Mouse (Mus musculus) thymus, adult 2 months (tissue): Measurements from ENCODE around the gene Grhl3. TPM values are rescaled to one million over a fixed set of nuclear protein-coding genes. Genes with fewer than 3 reads are reported as not detected.

Source experiments
- DNase-seq: peaks from one replicate; pipeline ENCODE4 v3.0.0; 2021
- H3K27ac ChIP-seq: fragments of 200-500 bp; 2 replicates; pipeline ENCODE4 v1.5.1; 2012; ENCODE audit warnings: low read length, control low read depth; ENCODE audit not compliant: control insufficient read depth, insufficient read depth
- H3K27me3 ChIP-seq: fragments of 200-500 bp; 2 replicates; pipeline ENCODE4 v1.6.1; 2012; ENCODE audit warnings: mild to moderate bottlenecking, low read length, moderate library complexity, mixed read lengths; ENCODE audit not compliant: control insufficient read depth, insufficient read depth
- H3K36me3 ChIP-seq: fragments of 200-500 bp; 2 replicates; pipeline ENCODE4 v1.6.1; 2012; ENCODE audit warnings: mild to moderate bottlenecking, low read length, moderate library complexity; ENCODE audit not compliant: control insufficient read depth, insufficient read depth
- H3K4me1 ChIP-seq: fragments of 200-500 bp; replicated peaks from 2 replicates; pipeline ENCODE4 v1.6.1; 2012; ENCODE audit warnings: low read length; ENCODE audit not compliant: control insufficient read depth, insufficient read depth
- H3K4me3 ChIP-seq: fragments of 200-500 bp; 2 replicates; pipeline ENCODE4 v1.5.1; 2012; ENCODE audit warnings: mild to moderate bottlenecking, low read length, control low read depth, moderate library complexity; ENCODE audit not compliant: control insufficient read depth, insufficient read depth
- CTCF ChIP-seq: fragments of 200-500 bp; IDR thresholded peaks from 2 replicates; pipeline ENCODE4 v1.5.1; 2012; ENCODE audit warnings: mild to moderate bottlenecking, control low read depth, low read length, moderate library complexity, borderline replicate concordance; ENCODE audit not compliant: control insufficient read depth, poor library complexity, insufficient read depth; ENCODE audit errors: extremely low read depth
- POLR2A ChIP-seq: fragments of 200-500 bp; IDR thresholded peaks from 2 replicates; pipeline ENCODE4 v1.6.1; 2012; ENCODE audit warnings: mild to moderate bottlenecking, low read length, control low read depth, moderate library complexity; ENCODE audit not compliant: control insufficient read depth, poor library complexity, insufficient read depth; ENCODE audit errors: extremely low read depth
- WGBS: fragments of 180-500 bp; shearing (Covaris S2); methylation state at CpG from one replicate; pipeline ENCODE4 v1.1.7; 2018; 5-methylcytosine and 5-hydroxymethylcytosine counted together
- polyA plus RNA-seq: library from polyadenylated mRNA; depleted of rRNA; stranded (reverse); fragments of >200 nt; gene quantifications from 2 replicates; pipeline ENCODE4 v1.2.3, GENCODE M21; 2012

Gene Grhl3
- polyA plus RNA-seq, 1 experiment: 0.80 TPM

GRCm38 (mm10) chr4:135548108-135548507 is 25.3 kb downstream of the Grhl3 start:
- 92% methylated on average over 7 of the region's 7 CpGs for WGBS
- Histone ChIP-seq H3K27ac (no peak overlapping the region), H3K27me3 (no peaks in the 10 kb centered on the region), H3K4me1 (peaks cover 11% of the 10 kb centered on the region), H3K36me3 (no peaks in the 10 kb centered on the region), H3K4me3 (no peak overlapping the region)
- DNase-seq: no peak
- TF ChIP-seq CTCF: no peak
- no peak for TF ChIP-seq POLR2A

GRCm38 (mm10) chr4:135547551-135547950 is 25.9 kb downstream of the Grhl3 start:
- H3K27me3 ChIP-seq: no peaks in the 10 kb centered on the region
- no peak overlapping the region for H3K27ac ChIP-seq
- TF ChIP-seq CTCF: no peak
- no peak for TF ChIP-seq POLR2A
- DNase-seq: no peak
- WGBS: 73% methylated on average over 14 of the region's 14 CpGs
- no peaks in the 10 kb centered on the region for H3K36me3 ChIP-seq
- no peak overlapping the region for H3K4me3 ChIP-seq
- H3K4me1 ChIP-seq: peaks cover 11% of the 10 kb centered on the region

DNA sequence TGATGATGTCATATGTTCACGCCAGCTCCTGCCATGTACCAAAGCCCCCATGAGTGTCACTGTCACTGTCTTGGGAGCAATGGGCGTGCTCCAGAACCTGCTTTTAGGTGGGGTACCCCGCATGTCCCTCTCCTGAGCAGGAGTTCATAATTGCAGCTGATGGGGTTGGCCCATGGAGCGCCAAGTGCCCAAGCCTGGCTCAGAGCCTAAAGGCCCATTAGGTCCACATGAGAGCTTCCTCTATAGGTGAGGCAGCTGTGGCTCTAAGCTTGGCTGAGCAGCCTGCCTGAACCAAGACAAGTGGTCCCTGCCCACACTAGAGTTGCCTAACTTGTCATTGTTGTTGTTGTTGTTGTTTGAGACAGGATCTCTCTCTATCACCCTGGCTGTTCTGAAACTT is 26.6 kb downstream of the Grhl3 start:
- Histone ChIP-seq H3K36me3 (no peaks in the 10 kb centered on the region), H3K4me3 (no peak overlapping the region), H3K27me3 (no peaks in the 10 kb centered on the region), H3K27ac (no peak overlapping the region), H3K4me1 (peaks cover 11% of the 10 kb centered on the region)
- TF ChIP-seq CTCF (no peak), POLR2A (no peak)
- 98% methylated on average over 4 of the region's 4 CpGs for WGBS
- no peak for DNase-seq

- Histone ChIP-seq H3K27me3 (no peaks in the 10 kb centered on the region), H3K4me1 (peaks cover 11% of the 10 kb centered on the region), H3K27ac (no peak overlapping the region), H3K4me3 (no peak overlapping the region), H3K36me3 (no peaks in the 10 kb centered on the region)
- 94% methylated on average over 7 of the region's 7 CpGs for WGBS
- TF ChIP-seq POLR2A (no peak), CTCF (no peak)
- no peak for DNase-seq
Observed at GRCm38 (mm10) chr4:135546008-135546407, 27.4 kb downstream of the Grhl3 start.

DNA sequence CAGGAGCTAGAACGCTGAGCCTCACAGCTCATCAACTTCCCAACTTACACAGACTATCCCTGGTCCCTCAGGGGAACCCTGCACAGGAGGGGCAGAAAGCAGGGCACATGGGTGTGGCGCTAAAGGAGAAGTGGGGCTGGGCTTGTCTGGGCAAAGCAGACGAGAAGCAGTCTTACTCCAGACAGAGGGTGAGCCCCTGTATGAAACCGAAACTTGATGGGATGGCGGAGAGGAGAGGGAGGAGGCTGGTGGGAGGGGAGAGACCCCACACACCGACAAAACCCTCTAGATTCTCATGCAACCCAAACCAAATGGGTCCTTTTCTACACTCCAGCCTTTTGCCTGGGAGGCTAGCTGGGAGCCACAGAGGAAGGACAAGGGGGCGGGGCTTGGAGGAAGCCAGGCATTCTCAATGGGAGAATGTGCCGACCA is 28.3 kb downstream of the Grhl3 start:
- TF ChIP-seq CTCF: no peak
- no peak for TF ChIP-seq POLR2A
- H3K27ac ChIP-seq: no peak overlapping the region
- H3K36me3 ChIP-seq: no peaks in the 10 kb centered on the region
- 3% methylated on average over 8 of the region's 8 CpGs for WGBS
- DNase-seq: peak; percentile 22
- H3K4me3 ChIP-seq: peak overlapping the region; percentile 54
- H3K4me1 ChIP-seq: peaks cover 11% of the 10 kb centered on the region
- H3K27me3 ChIP-seq: no peaks in the 10 kb centered on the region

DNA sequence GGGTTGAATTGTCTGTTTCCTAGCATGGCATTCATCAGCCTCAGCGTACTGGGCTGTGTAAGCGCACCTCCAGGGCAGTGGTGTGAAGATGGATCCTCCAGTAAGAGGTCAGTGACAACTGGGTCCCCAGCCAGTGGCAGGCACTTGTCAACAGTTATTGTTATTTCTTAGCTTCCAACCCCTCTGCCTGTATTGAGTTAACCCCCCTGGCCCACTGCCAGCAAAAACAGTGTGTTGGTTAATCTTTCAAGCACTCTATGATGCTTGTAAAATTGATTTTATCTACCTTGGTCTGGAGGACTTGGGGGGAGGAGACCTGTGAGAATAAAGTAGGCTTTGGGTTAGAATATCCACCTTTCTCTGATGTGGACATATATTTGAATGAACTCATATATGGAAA is 29.1 kb downstream of the Grhl3 start:
- 100% methylated on average over 2 of the region's 2 CpGs for WGBS
- TF ChIP-seq POLR2A (no peak), CTCF (no peak)
- Histone ChIP-seq H3K36me3 (no peaks in the 10 kb centered on the region), H3K27ac (no peak overlapping the region), H3K27me3 (no peaks in the 10 kb centered on the region), H3K4me1 (peaks cover 11% of the 10 kb centered on the region), H3K4me3 (no peak overlapping the region)
- DNase-seq: no peak

GRCm38 (mm10) chr4:135540057-135540456 is 33.4 kb downstream of the Grhl3 start:
- Histone ChIP-seq H3K36me3 (no peaks in the 10 kb centered on the region), H3K4me1 (peaks cover 4% of the 10 kb centered on the region), H3K27me3 (no peaks in the 10 kb centered on the region), H3K4me3 (no peak overlapping the region), H3K27ac (no peak overlapping the region)
- WGBS: 89% methylated on average over 9 of the region's 9 CpGs
- DNase-seq: no peak
- TF ChIP-seq POLR2A (no peak), CTCF (no peak)
